Mouse (Mus musculus) embryonic facial prominence, embryonic 14.5 days (tissue): ENCODE data around the gene Usp29. TPM values are rescaled to one million over a fixed set of nuclear protein-coding genes. Genes with fewer than 3 reads are reported as not detected.

Source experiments
- ATAC-seq: fragments of 200-750 bp; cut with Nextera tagmentation; 2 replicates; pipeline ENCODE4 v1.8.0; 2017; ENCODE audit warnings: low read depth, moderate number of reproducible peaks, moderate TSS enrichment
- DNase-seq: peaks from one replicate; pipeline ENCODE4 v3.0.0-alpha.2; 2015; ENCODE audit warnings: low spot score
- H3K27ac ChIP-seq: fragments of 300-500 bp; sonication (generic); replicated peaks from 2 replicates; pipeline ENCODE4 v1.5.1; 2014; ENCODE audit warnings: low read depth, mild to moderate bottlenecking, low read length, moderate library complexity
- H3K27me3 ChIP-seq: fragments of 300-500 bp; sonication (generic); replicated peaks from 2 replicates; pipeline ENCODE4 v1.6.1; 2014; ENCODE audit warnings: low read length; ENCODE audit not compliant: control insufficient read depth, insufficient read depth
- H3K36me3 ChIP-seq: fragments of 300-500 bp; sonication (generic); 2 replicates; pipeline ENCODE4 v1.6.1; 2014; ENCODE audit warnings: low read length, mixed read lengths; ENCODE audit not compliant: control insufficient read depth, insufficient read depth
- H3K4me1 ChIP-seq: fragments of 300-500 bp; sonication (generic); 2 replicates; pipeline ENCODE4 v1.6.1; 2014; ENCODE audit warnings: antibody characterized with exemption, low read length; ENCODE audit not compliant: control insufficient read depth, insufficient read depth
- H3K4me2 ChIP-seq: fragments of 300-500 bp; sonication (generic); 2 replicates; pipeline ENCODE4 v1.6.1; 2014; ENCODE audit warnings: low read depth, mild to moderate bottlenecking, low read length, moderate library complexity, mixed read lengths
- H3K4me3 ChIP-seq: fragments of 300-500 bp; sonication (generic); 2 replicates; pipeline ENCODE4 v1.5.1; 2014; ENCODE audit warnings: low read depth, mild to moderate bottlenecking, low read length
- H3K9ac ChIP-seq: fragments of 300-500 bp; sonication (generic); 2 replicates; pipeline ENCODE4 v1.6.1; 2014; ENCODE audit warnings: low read depth, mild to moderate bottlenecking, low read length, moderate library complexity, mixed read lengths
- H3K9me3 ChIP-seq: fragments of 300-500 bp; sonication (generic); 2 replicates; pipeline ENCODE4 v1.6.1; 2016; ENCODE audit warnings: low read length; ENCODE audit not compliant: control insufficient read depth
- WGBS: fragments of 180-500 bp; shearing (Covaris S2); extraction: QIAGEN DNeasy Blood & Tissue Kit; methylation state at CpG from one replicate; pipeline ENCODE4 v1.1.7; 2014; 5-methylcytosine and 5-hydroxymethylcytosine counted together
- polyA plus RNA-seq: library from polyadenylated mRNA; unstranded; fragments of >200 nt; fragmentation: Nextera tagmentation; extraction: Ambion mirVana; gene quantifications from 2 replicates; pipeline ENCODE4 v1.2.1, GENCODE M21; 2014

The Usp29 gene
- polyA plus RNA-seq, 1 experiment from 2014 or later: 12.2 TPM

DNA sequence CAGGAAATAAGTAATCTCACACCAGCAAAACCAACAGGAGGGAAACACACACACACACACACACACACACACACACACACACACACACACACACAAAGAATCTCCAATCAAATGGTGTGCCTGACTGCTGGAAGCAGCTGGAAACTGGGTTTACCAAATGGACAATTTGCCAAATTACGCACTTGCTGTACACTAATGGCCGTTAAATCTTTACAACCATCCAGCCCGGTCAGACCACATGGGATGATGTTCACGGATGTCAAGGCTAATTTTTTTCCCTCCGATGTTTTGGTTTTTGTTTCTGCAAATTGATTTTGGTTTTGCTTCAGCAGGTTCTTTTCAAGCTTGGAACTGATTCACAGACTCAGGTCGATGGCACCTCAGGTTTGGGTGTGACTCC is 62.9 kb downstream of the Usp29 start:
- H3K4me3 ChIP-seq: no peak overlapping the region
- no peaks in the 10 kb centered on the region for H3K4me1 ChIP-seq
- ATAC-seq: no peak
- no peak overlapping the region for H3K4me2 ChIP-seq
- no peaks in the 10 kb centered on the region for H3K36me3 ChIP-seq
- WGBS: 52% methylated on average over 6 of the region's 6 CpGs
- 0 out of 2 replicates have a peak, but pooled peaks cover 10% of the 10 kb centered on the region for H3K9me3 ChIP-seq
- DNase-seq: peak; percentile 70
- no peak overlapping the region for H3K9ac ChIP-seq
- H3K27me3 ChIP-seq: no peaks in the 10 kb centered on the region
- H3K27ac ChIP-seq: no peak overlapping the region

DNA sequence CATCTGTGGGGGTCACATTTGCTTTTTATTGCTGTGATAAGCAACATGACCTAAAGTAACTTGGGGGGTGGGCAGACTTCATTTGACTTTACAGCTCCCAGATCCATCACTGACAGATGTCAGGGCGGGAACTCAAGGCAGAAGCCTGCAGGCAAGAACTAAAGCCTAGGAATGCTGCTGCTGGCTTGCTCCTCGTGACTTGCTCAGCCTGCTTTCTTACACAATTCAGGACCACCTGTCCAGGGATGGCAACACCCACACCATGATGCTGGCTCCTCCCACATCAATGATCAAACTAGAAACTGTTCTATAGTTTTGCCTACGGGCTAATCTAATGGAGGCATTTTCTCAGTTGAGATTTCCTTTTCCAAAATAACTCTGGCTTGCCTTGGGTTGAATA is 63.4 kb downstream of the Usp29 start:
- ATAC-seq: no peak
- no peaks in the 10 kb centered on the region for H3K36me3 ChIP-seq
- H3K4me1 ChIP-seq: no peaks in the 10 kb centered on the region
- no peaks in the 10 kb centered on the region for H3K27me3 ChIP-seq
- H3K9ac ChIP-seq: no peak overlapping the region
- WGBS: 71% methylated on average over 3 of the region's 3 CpGs
- H3K4me3 ChIP-seq: no peak overlapping the region
- H3K9me3 ChIP-seq: 0 out of 2 replicates have a peak, but pooled peaks cover 10% of the 10 kb centered on the region
- no peak overlapping the region for H3K27ac ChIP-seq
- no peak for DNase-seq
- H3K4me2 ChIP-seq: no peak overlapping the region

DNA sequence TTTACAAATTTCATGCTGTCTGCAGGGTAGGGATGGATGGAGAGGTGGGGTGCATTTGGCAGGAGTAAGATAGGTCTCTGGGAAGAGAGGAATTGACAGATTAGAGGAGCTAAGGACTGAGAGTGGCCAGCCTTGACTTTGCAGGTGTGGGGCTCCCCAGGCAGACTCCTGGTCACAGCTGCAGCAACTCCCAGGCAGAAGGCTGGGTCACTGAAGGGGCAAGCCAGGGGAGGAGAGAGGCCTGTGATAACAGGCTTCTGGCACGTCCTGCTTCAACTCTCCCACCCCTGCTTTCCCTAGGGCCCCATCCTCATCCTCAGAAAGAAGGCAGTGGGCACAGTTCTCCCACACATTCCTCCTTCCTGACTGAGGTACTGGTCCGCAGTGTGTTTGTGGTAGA is 67.0 kb downstream of the Usp29 start:
- no peak overlapping the region for H3K9ac ChIP-seq
- no peak overlapping the region for H3K27ac ChIP-seq
- H3K27me3 ChIP-seq: no peaks in the 10 kb centered on the region
- no peak for DNase-seq
- no peak overlapping the region for H3K4me3 ChIP-seq
- 0 out of 2 replicates have a peak, but pooled peaks have one; percentile 34 for ATAC-seq
- 0 out of 2 replicates have a peak, but pooled peaks cover 8% of the 10 kb centered on the region for H3K9me3 ChIP-seq
- no peak overlapping the region for H3K4me2 ChIP-seq
- WGBS: 42% methylated on average over 2 of the region's 2 CpGs
- H3K36me3 ChIP-seq: no peaks in the 10 kb centered on the region
- no peaks in the 10 kb centered on the region; the same call in 1 of the 2 replicates for H3K4me1 ChIP-seq

DNA sequence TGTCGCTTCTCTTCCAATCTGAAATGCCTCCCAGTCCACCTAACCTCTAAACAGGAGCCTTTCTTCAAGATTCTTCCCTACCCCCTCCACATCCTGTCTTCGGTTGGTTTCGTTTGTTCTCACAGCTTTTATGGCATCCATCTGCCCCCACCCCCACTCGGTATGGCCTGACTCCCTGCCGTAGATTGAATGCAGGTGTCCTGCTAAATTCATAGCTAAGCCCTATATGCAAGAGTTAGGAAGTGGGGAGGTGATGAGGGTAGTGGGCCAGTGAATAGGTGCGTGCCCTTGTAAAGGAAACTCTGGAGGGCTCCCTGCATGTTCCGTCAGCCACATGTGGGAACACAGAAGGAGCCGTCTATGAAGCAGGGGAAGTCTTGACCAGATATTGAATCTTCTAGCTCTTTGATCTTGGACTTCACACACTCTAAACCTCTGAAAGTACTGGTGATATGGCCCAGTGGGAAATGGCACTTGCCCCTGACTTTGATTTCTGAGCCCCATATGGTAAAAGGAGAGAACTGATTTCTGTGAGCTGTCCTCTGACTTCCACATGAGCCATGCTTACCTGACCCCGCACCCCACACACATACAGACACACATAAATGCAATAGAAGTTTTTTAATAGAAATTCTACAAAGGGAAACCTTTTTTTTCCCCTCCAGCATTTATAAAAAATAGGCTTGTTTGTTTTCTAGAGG is 68.9 kb downstream of the Usp29 start:
- Histone ChIP-seq H3K36me3 (no peaks in the 10 kb centered on the region), H3K27ac (no peak overlapping the region), H3K9me3 (no peaks in the 10 kb centered on the region), H3K27me3 (no peaks in the 10 kb centered on the region), H3K9ac (no peak overlapping the region), H3K4me3 (no peak overlapping the region), H3K4me1 (no peaks in the 10 kb centered on the region; the same call in 1 of the 2 replicates), H3K4me2 (no peak overlapping the region)
- DNase-seq: no peak
- ATAC-seq: no peak
- WGBS: 41% methylated on average over 9 of the region's 9 CpGs

DNA sequence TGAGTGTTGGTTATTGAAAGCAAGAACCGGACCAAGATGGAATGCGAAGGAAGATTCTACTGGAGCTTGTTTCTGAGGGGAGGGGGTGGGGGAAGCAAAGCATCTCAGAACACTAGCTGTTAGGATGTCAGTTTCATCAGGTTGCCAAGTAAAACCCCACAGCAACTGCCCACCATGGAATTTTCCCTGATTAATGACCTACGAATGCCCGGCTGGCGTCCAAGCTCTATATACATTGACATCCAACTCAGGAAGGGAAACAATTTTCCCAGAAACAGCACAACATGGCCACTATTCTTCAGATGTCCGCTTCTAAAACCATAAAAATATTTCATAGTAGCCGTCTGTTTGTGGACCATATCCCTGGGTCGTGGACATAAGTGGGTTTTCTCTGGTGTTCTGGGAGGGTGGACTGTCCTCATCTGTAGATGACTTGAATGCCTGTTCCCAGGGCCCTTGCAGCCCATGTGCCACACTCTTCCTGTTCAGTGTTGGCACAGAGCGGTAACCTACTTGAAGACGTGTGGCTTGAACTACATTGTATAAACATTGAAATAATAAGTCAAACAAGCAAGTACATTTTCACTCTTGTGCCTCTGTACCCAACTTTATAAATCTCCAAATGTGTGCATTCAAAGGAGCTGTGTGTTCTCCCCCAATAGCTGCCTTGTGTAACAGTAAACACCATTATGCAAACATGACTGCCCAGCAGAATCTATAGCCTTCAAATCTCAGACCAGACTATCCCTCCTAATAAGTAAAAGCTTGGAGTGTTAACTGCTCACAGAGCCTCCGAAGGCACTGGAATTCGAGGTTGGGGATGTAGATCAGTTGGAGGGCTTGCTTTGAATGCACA is 70.4 kb downstream of the Usp29 start:
- peak overlapping the region; percentile 33 for H3K27ac ChIP-seq

DNA sequence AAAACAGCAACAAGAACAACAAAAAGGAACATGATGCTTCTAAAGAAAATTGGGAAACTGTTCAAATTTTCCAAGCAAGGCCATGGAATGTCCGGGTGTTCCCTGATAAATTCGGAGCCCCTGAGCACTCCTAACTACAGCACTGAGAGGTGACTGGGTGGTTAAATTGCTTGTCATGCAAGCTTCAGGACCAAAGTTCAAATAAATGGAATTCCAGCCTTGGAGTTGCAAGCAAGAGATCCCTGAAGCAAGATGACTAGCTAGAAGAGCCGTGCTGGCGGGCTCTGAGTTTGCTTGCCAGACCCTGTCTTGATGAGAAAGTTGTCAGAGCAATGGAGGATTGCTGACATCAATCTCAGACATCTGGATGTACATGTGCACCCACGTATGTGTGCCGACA is 71.3 kb downstream of the Usp29 start:
- 62% methylated on average over 6 of the region's 6 CpGs for WGBS
- no peak overlapping the region for H3K9ac ChIP-seq
- ATAC-seq: no peak
- H3K36me3 ChIP-seq: no peaks in the 10 kb centered on the region
- no peak overlapping the region for H3K4me3 ChIP-seq
- no peaks in the 10 kb centered on the region for H3K9me3 ChIP-seq
- no peak for DNase-seq
- H3K27me3 ChIP-seq: no peaks in the 10 kb centered on the region
- no peak overlapping the region for H3K4me2 ChIP-seq
- no peaks in the 10 kb centered on the region; the same call in 1 of the 2 replicates for H3K4me1 ChIP-seq
- H3K27ac ChIP-seq: no peak overlapping the region; the same call in none of the 2 replicates

More for the DNA sequence above, 70.4 kb downstream of the Usp29 start:
- H3K4me2 ChIP-seq: no peak overlapping the region
- no peaks in the 10 kb centered on the region for H3K9me3 ChIP-seq
- no peak overlapping the region for H3K9ac ChIP-seq
- 67% methylated on average over 12 of the region's 12 CpGs for WGBS
- H3K36me3 ChIP-seq: no peaks in the 10 kb centered on the region
- H3K27me3 ChIP-seq: no peaks in the 10 kb centered on the region
- DNase-seq: no peak
- no peak overlapping the region for H3K4me3 ChIP-seq
- ATAC-seq: no peak
- no peaks in the 10 kb centered on the region; the same call in 1 of the 2 replicates for H3K4me1 ChIP-seq

DNA sequence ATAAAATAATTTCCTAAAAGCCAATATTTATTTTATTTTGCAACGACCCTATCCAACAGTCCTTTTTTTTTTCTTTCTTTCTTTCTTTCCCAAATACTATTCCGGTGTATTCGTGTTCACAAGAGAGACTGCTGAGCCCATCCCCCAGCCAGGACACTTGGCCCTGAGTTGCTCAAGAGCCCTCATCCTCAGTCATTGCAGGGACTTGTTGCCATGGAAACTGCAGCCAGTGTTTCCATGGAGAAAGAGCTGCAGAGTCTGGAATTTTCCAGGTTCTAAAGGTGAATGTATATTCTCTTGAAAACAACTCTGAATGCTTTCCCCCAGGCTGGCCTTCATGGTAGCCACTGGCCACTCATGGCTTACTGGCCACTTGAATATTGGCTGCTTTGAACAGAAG is 80.2 kb downstream of the Usp29 start:
- Histone ChIP-seq H3K4me2 (no peak overlapping the region), H3K4me1 (peaks cover 12% of the 10 kb centered on the region; the same call in 1 of the 2 replicates), H3K9ac (no peak overlapping the region), H3K27ac (no peak overlapping the region), H3K4me3 (no peak overlapping the region), H3K36me3 (no peaks in the 10 kb centered on the region), H3K27me3 (no peaks in the 10 kb centered on the region), H3K9me3 (no peaks in the 10 kb centered on the region)
- WGBS: 63% methylated on average over 3 of the region's 3 CpGs
- DNase-seq (no peak), ATAC-seq (no peak)

DNA sequence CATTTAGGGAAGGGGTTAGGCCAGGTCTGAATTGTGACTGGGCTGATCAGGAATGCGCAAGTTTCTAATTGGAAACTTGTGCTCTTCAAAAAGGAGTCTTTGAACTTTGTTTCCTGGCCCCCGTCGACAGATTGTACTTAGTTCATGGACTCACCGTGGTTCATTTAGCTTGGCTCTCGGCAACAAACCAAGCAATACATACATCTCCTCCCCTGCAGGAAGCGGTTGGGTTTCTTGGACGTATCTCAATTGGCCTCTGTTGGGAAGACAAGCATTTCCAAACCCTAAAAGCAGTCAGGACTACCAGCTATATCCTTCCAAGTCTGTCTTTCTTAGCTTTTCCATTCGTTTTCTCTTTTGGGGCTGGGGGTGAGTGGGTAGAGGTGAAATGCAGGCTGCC is 84.6 kb downstream of the Usp29 start:
- Histone ChIP-seq H3K9ac (no peak overlapping the region), H3K36me3 (no peaks in the 10 kb centered on the region), H3K9me3 (no peaks in the 10 kb centered on the region), H3K27ac (peak overlapping the region; percentile 74), H3K4me2 (no peak overlapping the region), H3K27me3 (no peaks in the 10 kb centered on the region), H3K4me1 (peaks cover 12% of the 10 kb centered on the region; the same call in 1 of the 2 replicates), H3K4me3 (no peak overlapping the region)
- 29% methylated on average over 8 of the region's 8 CpGs for WGBS
- peak; percentile 94 for DNase-seq
- ATAC-seq: peak; percentile 64
